Mouse (Mus musculus): ENCODE results near the gene Bcl6.

GRCm38 (mm10) chr16:23993351-23994321 lies 5.0 kb upstream of the Bcl6 start:
- TF ChIP-seq CTCF (IDR thresholded peaks at IDR 0.05; ENCODE audit: low read depth) (no peak), EP300 (IDR thresholded peaks at IDR 0.05; ENCODE audit: low read depth) (no peak)
